Mouse (Mus musculus) MEL-GATA-1-ER (cell line): ENCODE measurements around the gene Sh2b3.

Source experiments
- DNase-seq: peaks from one replicate; pipeline ENCODE4 v3.0.0-alpha.2; 2012; ENCODE audit warnings: low read depth; ENCODE audit errors: extremely low read depth

Sh2b3 gene

GRCm38 (mm10) chr5:121845361-121845760 lies 7.9 kb upstream of the Sh2b3 start:
- DNase-seq = no peak

GRCm38 (mm10) chr5:121843138-121843905 lies 5.9 kb upstream of the Sh2b3 start:
- no peak for DNase-seq

GRCm38 (mm10) chr5:121842665-121843118 lies 5.2 kb upstream of the Sh2b3 start:
- DNase-seq = no peak

- DNase-seq = no peak
Measured at GRCm38 (mm10) chr5:121841973-121842372, 4.5 kb upstream of the Sh2b3 start.

GRCm38 (mm10) chr5:121841516-121841915 lies 4.1 kb upstream of the Sh2b3 start:
- DNase-seq = no peak

GRCm38 (mm10) chr5:121839128-121839473 lies 1.7 kb upstream of the Sh2b3 start:
- no peak for DNase-seq

- DNase-seq = peak; percentile 78
Measured at GRCm38 (mm10) chr5:121838341-121839127, 1.1 kb upstream of the Sh2b3 start.

GRCm38 (mm10) chr5:121836692-121837415 lies 592 bp downstream of the Sh2b3 start:
- peak; percentile 74 for DNase-seq

GRCm38 (mm10) chr5:121835949-121836691 lies 1.3 kb downstream of the Sh2b3 start:
- DNase-seq = no peak

- no peak for DNase-seq
Measured at GRCm38 (mm10) chr5:121834991-121835747, 2.3 kb downstream of the Sh2b3 start.

GRCm38 (mm10) chr5:121834241-121834606 lies 3.2 kb downstream of the Sh2b3 start:
- DNase-seq = no peak

GRCm38 (mm10) chr5:121833572-121834240 lies 3.7 kb downstream of the Sh2b3 start:
- DNase-seq = no peak

- DNase-seq = no peak
Measured at GRCm38 (mm10) chr5:121833159-121833558, 4.3 kb downstream of the Sh2b3 start.

- DNase-seq = no peak
Measured at GRCm38 (mm10) chr5:121832376-121833155, 4.9 kb downstream of the Sh2b3 start.

- DNase-seq = no peak
Measured at GRCm38 (mm10) chr5:121831002-121831601, 6.3 kb downstream of the Sh2b3 start.

- no peak for DNase-seq
Measured at GRCm38 (mm10) chr5:121828491-121829432, 8.7 kb downstream of the Sh2b3 start.

- no peak for DNase-seq
Measured at GRCm38 (mm10) chr5:121827876-121828275, 9.6 kb downstream of the Sh2b3 start.

GRCm38 (mm10) chr5:121825606-121826005 lies 11.8 kb downstream of the Sh2b3 start:
- no peak for DNase-seq
